Mouse (Mus musculus): Measurements from ENCODE around the gene Dhh.

Gene Dhh

GRCm38 (mm10) chr15:98917091-98917490 lies 18.8 kb upstream of the Dhh start:
- DNase-seq (ENCODE audit: extremely low read depth, insufficient read length, low spot score) = no peak

DNA sequence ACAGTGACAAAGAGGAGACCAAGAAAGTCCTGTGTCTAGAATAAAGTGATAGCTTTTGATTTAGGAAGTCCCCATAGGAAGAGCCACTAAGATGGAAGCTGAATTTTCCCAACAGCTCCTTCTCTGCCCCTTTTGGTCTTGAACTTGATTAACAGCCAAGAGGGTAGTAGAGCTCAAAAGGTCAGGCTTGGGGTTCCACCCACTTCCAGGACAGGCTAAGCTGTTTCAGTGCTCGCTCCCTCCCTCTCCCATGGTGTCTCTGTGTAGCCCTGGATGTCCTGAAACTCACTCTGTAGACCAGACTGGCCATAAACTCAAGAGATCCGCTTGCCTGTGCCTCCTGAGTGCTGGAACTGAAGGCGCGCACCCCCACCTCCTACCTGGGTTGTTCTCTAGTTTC lies 17.7 kb upstream of the Dhh start:
- DNase-seq (ENCODE audit: extremely low read depth, insufficient read length, low spot score) = no peak

DNA sequence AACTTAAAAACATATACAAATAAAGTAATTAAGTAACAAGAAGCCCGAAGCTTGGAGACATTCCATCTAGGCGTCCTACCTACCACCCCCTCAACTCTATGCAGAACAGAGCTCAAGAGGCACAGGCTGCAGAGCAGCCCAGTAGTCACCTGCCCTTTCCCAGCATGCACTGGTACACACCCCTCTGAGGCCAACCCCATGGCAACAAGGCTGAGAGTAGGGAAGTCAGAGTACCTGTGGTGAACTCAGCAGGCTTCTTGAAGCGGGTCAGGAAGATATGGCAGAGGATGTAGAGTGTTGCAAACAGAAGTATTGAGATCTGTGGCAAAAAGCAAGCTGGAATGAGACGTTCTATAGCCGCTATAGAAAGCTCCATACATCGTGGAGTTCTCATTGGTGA lies 16.6 kb upstream of the Dhh start:
- DNase-seq (ENCODE audit: extremely low read depth, insufficient read length, low spot score) = no peak

- no peak for DNase-seq (ENCODE audit: extremely low read depth, insufficient read length, low spot score)
Measured at GRCm38 (mm10) chr15:98904692-98905091, 6.4 kb upstream of the Dhh start.

DNA sequence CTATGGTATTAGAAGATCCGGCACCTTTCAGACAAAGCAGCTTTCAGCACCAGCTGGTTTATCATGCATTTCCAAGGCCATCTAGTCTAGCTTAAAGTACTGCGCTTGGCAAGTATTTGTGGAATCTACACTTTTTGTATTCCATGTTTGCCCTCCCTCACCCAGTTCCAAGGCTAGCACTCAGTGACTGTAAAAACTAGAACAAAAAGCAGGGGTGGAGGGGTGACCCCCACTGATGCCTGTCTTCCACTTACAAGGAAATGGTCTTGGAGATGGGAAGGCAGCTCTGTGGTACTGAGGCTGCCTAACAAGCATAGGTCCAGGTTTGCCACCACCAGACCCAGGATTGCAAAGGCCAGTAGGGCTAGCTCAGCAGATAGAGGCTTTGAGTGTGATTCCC lies 4.3 kb upstream of the Dhh start:
- no peak for DNase-seq (ENCODE audit: extremely low read depth, insufficient read length, low spot score)

- no peak for DNase-seq (ENCODE audit: extremely low read depth, insufficient read length, low spot score)
Measured at GRCm38 (mm10) chr15:98901530-98901929, 3.2 kb upstream of the Dhh start.

GRCm38 (mm10) chr15:98897495-98897894 lies 845 bp downstream of the Dhh start:
- no peak for DNase-seq (ENCODE audit: extremely low read depth, insufficient read length, low spot score)

DNA sequence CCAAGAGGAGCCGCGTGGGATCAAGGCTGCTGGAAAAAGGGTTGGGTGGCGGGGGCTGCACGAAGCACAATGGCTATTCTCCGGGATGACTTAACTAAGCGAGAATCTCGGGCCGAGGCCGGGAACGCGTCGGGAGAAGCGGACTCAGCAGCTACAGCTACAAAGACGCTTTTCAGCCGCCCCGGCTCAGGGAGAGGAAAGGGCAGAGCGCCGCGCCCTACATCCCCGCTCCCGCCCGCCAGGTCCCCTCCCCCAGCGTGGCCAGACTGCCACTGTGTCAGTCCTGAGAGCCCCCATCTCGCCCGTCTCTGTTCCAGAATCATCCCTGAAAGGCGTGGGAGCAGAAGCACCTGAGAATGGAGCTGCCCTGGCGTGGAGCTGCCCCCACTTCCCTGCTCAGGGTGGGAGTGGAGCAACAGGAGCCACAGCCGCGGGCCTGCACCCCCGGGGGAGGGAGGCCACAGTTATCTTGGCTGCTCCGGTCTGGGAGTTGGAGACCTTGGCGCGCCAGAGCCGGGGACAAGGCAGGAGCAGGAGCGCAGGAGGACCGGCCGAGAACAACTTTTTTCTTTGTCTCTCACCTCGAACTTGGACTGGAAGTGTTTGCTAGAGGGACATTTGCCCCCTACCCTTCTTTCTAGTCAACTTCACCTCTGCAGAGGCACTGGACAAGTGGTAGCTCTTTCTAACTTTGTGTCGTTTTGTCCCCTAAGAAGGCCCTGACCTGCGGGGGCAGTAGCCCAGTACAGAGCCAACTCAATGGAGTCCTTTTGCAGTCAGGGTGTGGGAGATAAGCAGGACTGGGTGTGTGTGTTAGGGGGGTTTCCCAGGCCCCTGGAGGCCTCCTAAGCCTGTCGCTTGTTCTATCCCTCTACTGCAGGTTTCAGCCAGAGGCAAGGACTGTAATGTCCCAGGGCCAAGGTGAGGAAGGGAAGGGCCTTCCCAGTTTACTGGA lies 2.4 kb downstream of the Dhh start:
- DNase-seq (ENCODE audit: extremely low read depth, insufficient read length, low spot score) = no peak

- DNase-seq (ENCODE audit: extremely low read depth, insufficient read length, low spot score) = no peak
Measured at GRCm38 (mm10) chr15:98894746-98895634, 3.4 kb downstream of the Dhh start.

DNA sequence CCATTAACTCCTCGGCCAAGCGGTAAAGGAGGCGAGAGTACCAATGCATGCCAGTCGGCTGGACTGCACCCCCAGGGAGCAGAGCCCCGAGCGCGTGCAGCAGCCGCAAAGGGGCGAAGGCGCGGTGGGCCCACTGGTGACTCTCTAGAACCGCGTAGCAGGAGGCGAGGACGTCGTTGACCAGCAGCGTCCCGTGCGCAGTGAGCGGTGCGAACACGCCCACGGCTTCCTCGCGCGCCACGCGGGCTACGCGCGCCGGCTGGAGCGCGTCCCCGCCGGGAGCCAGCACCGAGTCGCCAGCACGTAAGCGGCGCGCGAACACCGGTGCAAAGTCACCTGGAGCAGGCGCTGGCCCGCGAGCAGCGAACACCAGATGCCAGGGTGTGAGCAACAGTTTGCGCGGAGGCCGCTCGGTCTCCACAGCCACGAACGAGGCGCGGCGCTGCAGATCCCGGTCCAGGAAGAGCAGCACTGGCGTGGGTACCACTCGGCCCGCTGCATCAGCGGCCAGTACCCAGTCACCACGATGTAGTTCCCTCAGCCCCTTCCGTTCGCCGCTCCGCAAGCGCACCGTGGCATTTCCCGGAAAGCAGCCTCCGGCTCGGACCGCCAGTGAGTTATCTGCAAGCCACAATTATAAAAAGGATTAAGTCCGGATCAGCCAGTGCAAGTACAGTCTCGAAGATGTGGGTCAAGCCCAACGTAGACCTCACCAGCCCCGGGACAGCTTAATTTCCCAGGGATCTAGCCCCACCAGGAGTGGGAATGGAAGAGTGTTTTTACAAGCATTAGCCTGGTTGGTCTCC lies 4.2 kb downstream of the Dhh start, which contains the start of gene Rhebl1:
TSS of gene Rhebl1 (minus strand) at position 601 of the 806 bp plus-strand sequence.
- no peak for DNase-seq (ENCODE audit: extremely low read depth, insufficient read length, low spot score)

GRCm38 (mm10) chr15:98893036-98893435 lies 5.3 kb downstream of the Dhh start:
- DNase-seq (ENCODE audit: extremely low read depth, insufficient read length, low spot score) = no peak

DNA sequence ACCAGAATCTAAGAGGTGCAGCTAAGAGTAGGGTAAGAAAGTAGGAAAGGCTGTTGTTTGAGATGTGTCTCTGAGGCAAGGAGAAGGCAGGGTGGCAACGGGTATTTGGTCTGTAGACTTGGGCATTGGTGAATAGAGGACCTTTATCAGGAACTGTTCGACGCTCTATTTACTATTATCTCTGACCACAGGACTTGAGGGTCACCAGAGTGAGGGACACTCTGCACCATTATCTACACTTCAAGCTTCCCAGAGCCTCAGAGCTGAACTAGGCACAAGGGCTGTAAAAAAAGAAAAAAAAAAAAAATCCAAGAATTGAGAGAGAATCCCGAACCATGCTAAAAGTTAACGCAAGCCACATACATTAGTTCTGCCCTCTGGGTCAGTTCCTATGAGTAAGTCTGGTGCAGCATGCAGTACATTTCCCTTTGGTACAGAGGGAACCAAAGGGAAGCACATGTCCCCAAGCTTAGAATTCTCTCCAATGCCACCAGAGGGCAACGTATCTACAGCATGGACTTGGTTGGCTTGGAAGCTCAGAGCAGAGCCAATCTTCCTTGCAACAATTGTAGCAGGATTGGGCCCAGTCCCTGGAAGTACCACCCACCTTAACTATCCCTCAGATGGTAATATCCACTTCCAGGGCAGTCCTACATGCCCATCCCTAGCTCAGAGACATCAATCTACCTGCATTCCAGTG lies 6.3 kb downstream of the Dhh start:
- no peak for DNase-seq (ENCODE audit: extremely low read depth, insufficient read length, low spot score)

DNA sequence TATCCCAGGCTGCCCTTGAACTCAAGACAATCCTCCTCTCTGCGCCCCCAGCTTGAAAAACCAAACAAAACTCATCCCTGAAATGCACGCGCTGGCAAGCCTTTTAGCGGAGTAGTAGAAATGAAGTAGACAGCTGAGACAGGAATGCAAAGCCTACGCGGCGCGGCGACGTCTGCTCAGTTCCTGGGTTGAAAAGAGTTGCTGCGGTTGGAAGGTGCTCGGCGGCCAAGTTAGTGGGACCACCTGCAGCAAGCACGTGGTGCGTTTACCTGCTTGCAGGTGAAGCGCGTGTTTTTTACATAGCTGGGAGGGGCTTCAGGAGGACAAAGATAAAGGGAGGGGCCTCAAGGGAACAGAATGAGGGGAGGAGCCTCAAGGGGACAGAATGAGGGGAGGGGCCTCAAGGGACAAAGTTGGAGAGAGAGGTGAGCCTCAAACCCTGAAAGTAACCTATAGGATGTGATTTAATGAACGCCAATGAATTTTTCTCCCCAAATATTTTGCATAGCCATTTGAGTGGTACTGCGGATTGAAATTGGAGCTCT lies 7.1 kb downstream of the Dhh start:
- DNase-seq (ENCODE audit: extremely low read depth, insufficient read length, low spot score) = no peak

DNA sequence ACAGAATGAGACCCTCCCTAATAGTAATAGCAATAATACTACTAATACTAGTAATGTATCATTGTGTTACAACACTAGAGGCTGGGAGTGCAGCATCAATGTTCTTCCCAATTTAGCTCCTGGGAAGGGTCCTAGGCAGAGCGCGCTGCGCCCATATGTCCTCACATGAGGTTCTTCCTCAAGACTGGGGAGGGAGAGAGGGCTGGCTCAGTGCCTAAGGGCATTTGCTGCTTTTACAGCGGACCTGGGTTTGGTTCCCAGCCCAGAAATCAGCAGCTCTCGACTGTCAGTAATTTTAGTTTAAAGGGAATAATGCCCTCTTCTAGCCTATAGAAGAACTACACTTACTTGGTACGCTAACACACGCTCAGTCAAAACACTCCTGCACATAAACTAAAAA lies 10.8 kb downstream of the Dhh start:
- DNase-seq (ENCODE audit: extremely low read depth, insufficient read length, low spot score) = no peak

GRCm38 (mm10) chr15:98886667-98887387 lies 11.5 kb downstream of the Dhh start:
- DNase-seq (ENCODE audit: extremely low read depth, insufficient read length, low spot score) = no peak

DNA sequence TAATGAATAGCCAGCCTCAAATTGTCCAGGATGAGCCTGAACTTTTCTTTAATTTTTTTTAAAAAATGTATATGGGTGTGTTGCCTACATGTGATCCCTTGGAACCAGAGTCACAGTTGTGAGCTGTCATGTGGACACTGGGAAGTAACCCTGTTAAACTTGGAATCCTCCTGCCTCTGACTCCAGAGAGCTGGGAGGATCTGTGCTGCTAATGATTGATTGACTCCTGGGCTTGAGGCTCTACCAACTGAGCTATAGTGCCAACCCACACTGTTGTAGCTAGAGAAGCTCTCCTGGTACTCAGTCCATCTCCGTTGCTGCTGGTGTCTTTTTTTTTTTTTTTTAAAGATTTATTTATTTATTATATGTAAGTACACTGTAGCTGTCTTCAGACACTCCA lies 14.2 kb downstream of the Dhh start:
- DNase-seq (ENCODE audit: extremely low read depth, insufficient read length, low spot score) = no peak

GRCm38 (mm10) chr15:98883661-98884060 lies 14.7 kb downstream of the Dhh start:
- no peak for DNase-seq (ENCODE audit: extremely low read depth, insufficient read length, low spot score)

GRCm38 (mm10) chr15:98881656-98882008 lies 16.7 kb downstream of the Dhh start:
- DNase-seq (ENCODE audit: extremely low read depth, insufficient read length, low spot score) = no peak

DNA sequence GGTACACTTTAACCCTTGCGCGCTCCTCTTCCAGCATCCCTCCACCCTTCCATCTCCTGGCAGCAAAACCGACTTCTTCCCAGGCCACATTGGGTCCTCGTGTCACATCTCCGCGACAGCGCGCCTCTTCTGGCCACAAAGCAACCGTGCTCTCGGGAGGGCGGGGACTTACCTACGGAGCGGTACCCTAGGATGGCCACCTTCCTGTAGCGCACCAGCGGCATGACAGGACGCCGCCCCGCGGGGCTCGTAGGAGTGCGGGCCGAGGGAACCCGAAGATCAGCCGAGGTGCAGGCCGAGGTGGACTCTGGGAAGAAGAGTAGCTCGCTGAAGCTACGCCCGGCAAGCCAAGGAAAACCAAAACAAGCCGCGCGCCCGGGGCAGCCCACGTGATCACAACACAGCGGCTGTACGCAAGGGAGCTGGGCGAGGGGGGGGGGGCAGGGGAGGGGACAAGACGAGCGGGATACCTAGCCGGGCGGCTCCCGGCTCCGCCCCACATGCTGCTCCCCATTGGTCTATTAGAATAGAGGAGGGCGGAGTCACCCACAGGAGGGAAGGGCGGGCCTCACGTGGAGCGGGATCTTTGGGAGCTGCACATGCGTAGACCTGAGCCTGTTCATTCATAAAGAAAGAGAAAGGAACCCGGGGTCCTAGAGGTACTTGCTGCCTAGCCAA lies 17.2 kb downstream of the Dhh start:
- peak; percentile 96 for DNase-seq (ENCODE audit: extremely low read depth, insufficient read length, low spot score)
